Mouse (Mus musculus): ENCODE results near the gene Ntm. TPM values are rescaled to one million over a fixed set of nuclear protein-coding genes. Genes with fewer than 3 reads are reported as not detected.

The Ntm gene
- polyA plus RNA-seq, 1 experiment from 2014 or later, result 20.7 TPM

- no peak for DNase-seq (ENCODE audit: low spot score)
- no peak overlapping the region for H3K27ac ChIP-seq
- WGBS, result 77% methylated on average over 10 of the region's 10 CpGs
- no peaks in the 10 kb centered on the region for H3K36me3 ChIP-seq
- H3K27me3 ChIP-seq (ENCODE audit: insufficient read depth, poor library complexity, severe bottlenecking), result no peaks in the 10 kb centered on the region
- no peak overlapping the region for H3K4me3 ChIP-seq
- H3K4me1 ChIP-seq, result no peaks in the 10 kb centered on the region
- H3K9me3 ChIP-seq, result no peaks in the 10 kb centered on the region
Observed at GRCm38 (mm10) chr9:29479051-29479450, 483.9 kb downstream of the Ntm start.

- DNase-seq (ENCODE audit: low spot score), result no peak
- H3K36me3 ChIP-seq, result no peaks in the 10 kb centered on the region
- 40% methylated on average over 6 of the region's 6 CpGs for WGBS
- no peaks in the 10 kb centered on the region for H3K4me1 ChIP-seq
- no peaks in the 10 kb centered on the region for H3K27me3 ChIP-seq (ENCODE audit: insufficient read depth, poor library complexity, severe bottlenecking)
- no peak overlapping the region for H3K4me3 ChIP-seq
- no peak overlapping the region for H3K27ac ChIP-seq
- no peaks in the 10 kb centered on the region for H3K9me3 ChIP-seq
Observed at GRCm38 (mm10) chr9:29477219-29477618, 485.7 kb downstream of the Ntm start.

- Histone ChIP-seq H3K4me3 (no peak overlapping the region), H3K4me1 (no peaks in the 10 kb centered on the region), H3K36me3 (no peaks in the 10 kb centered on the region), H3K27me3 (ENCODE audit: insufficient read depth, poor library complexity, severe bottlenecking) (no peaks in the 10 kb centered on the region), H3K9me3 (no peaks in the 10 kb centered on the region), H3K27ac (no peak overlapping the region)
- no peak for DNase-seq (ENCODE audit: low spot score)
Observed at GRCm38 (mm10) chr9:29473418-29473817, 489.5 kb downstream of the Ntm start.

GRCm38 (mm10) chr9:29472226-29472625 is 490.7 kb downstream of the Ntm start:
- 59% methylated on average over 4 of the region's 4 CpGs for WGBS
- H3K4me3 ChIP-seq, result no peak overlapping the region
- H3K27ac ChIP-seq, result no peak overlapping the region
- no peaks in the 10 kb centered on the region for H3K36me3 ChIP-seq
- H3K4me1 ChIP-seq, result no peaks in the 10 kb centered on the region
- no peaks in the 10 kb centered on the region for H3K9me3 ChIP-seq
- DNase-seq (ENCODE audit: low spot score), result no peak
- H3K27me3 ChIP-seq (ENCODE audit: insufficient read depth, poor library complexity, severe bottlenecking), result no peaks in the 10 kb centered on the region

GRCm38 (mm10) chr9:29464756-29465155 is 498.2 kb downstream of the Ntm start:
- Histone ChIP-seq H3K36me3 (no peaks in the 10 kb centered on the region), H3K4me1 (0 out of 2 replicates have a peak, but pooled peaks cover under 1% of the 10 kb centered on the region), H3K9me3 (no peaks in the 10 kb centered on the region), H3K4me3 (no peak overlapping the region), H3K27me3 (ENCODE audit: insufficient read depth, poor library complexity, severe bottlenecking) (no peaks in the 10 kb centered on the region), H3K27ac (no peak overlapping the region)
- DNase-seq (ENCODE audit: low spot score), result no peak
- 90% methylated on average over 4 of the region's 4 CpGs for WGBS

GRCm38 (mm10) chr9:29462970-29463593 is 499.9 kb downstream of the Ntm start:
- Histone ChIP-seq H3K4me3 (no peak overlapping the region), H3K27me3 (ENCODE audit: insufficient read depth, poor library complexity, severe bottlenecking) (0 out of 2 replicates have a peak, but pooled peaks cover 3% of the 10 kb centered on the region), H3K36me3 (no peaks in the 10 kb centered on the region), H3K9me3 (no peaks in the 10 kb centered on the region), H3K4me1 (peaks cover 5% of the 10 kb centered on the region; the same call in 1 of the 2 replicates), H3K27ac (no peak overlapping the region)
- WGBS, result 70% methylated on average over 10 of the region's 10 CpGs
- no peak for DNase-seq (ENCODE audit: low spot score)

- peak; percentile 78 for DNase-seq (ENCODE audit: low spot score)
- 0 out of 2 replicates have a peak, but pooled peaks cover 3% of the 10 kb centered on the region for H3K27me3 ChIP-seq (ENCODE audit: insufficient read depth, poor library complexity, severe bottlenecking)
- no peak overlapping the region for H3K27ac ChIP-seq
- H3K36me3 ChIP-seq, result no peaks in the 10 kb centered on the region
- WGBS, result 9% methylated on average over 5 of the region's 5 CpGs
- no peaks in the 10 kb centered on the region for H3K9me3 ChIP-seq
- no peak overlapping the region for H3K4me3 ChIP-seq
- H3K4me1 ChIP-seq, result peaks cover 10% of the 10 kb centered on the region; the same call in 1 of the 2 replicates
Observed at GRCm38 (mm10) chr9:29457976-29458572, 504.9 kb downstream of the Ntm start.

GRCm38 (mm10) chr9:29456014-29456413 is 506.9 kb downstream of the Ntm start:
- WGBS, result 85% methylated on average over 7 of the region's 7 CpGs

GRCm38 (mm10) chr9:29451232-29451631 is 511.7 kb downstream of the Ntm start:
- H3K27me3 ChIP-seq (ENCODE audit: insufficient read depth, poor library complexity, severe bottlenecking), result no peaks in the 10 kb centered on the region
- no peak for DNase-seq (ENCODE audit: low spot score)
- no peaks in the 10 kb centered on the region for H3K36me3 ChIP-seq
- H3K4me3 ChIP-seq, result no peak overlapping the region
- WGBS, result 65% methylated on average over 1 of the region's 1 CpGs
- H3K4me1 ChIP-seq, result no peaks in the 10 kb centered on the region
- peak overlapping the region; percentile 42; the same call in 1 of the 2 replicates for H3K27ac ChIP-seq
- no peaks in the 10 kb centered on the region for H3K9me3 ChIP-seq

More at GRCm38 (mm10) chr9:29456014-29456413, 506.9 kb downstream of the Ntm start:
- H3K4me1 ChIP-seq, result peaks cover 10% of the 10 kb centered on the region; the same call in 1 of the 2 replicates
- H3K27me3 ChIP-seq (ENCODE audit: insufficient read depth, poor library complexity, severe bottlenecking), result 0 out of 2 replicates have a peak, but pooled peaks cover 3% of the 10 kb centered on the region
- H3K9me3 ChIP-seq, result no peaks in the 10 kb centered on the region
- no peak overlapping the region for H3K4me3 ChIP-seq
- H3K27ac ChIP-seq, result no peak overlapping the region
- H3K36me3 ChIP-seq, result no peaks in the 10 kb centered on the region
- no peak for DNase-seq (ENCODE audit: low spot score)

GRCm38 (mm10) chr9:29444001-29444400 is 518.9 kb downstream of the Ntm start:
- WGBS, result 64% methylated on average over 4 of the region's 4 CpGs
- Histone ChIP-seq H3K4me3 (no peak overlapping the region), H3K4me1 (no peaks in the 10 kb centered on the region), H3K36me3 (no peaks in the 10 kb centered on the region), H3K27ac (no peak overlapping the region), H3K9me3 (no peaks in the 10 kb centered on the region), H3K27me3 (ENCODE audit: insufficient read depth, poor library complexity, severe bottlenecking) (peaks cover 3% of the 10 kb centered on the region; the same call in 1 of the 2 replicates)
- DNase-seq (ENCODE audit: low spot score), result no peak

- Histone ChIP-seq H3K27me3 (ENCODE audit: insufficient read depth, poor library complexity, severe bottlenecking) (peaks cover 23% of the 10 kb centered on the region; the same call in 1 of the 2 replicates), H3K27ac (no peak overlapping the region), H3K36me3 (no peaks in the 10 kb centered on the region), H3K4me3 (no peak overlapping the region), H3K4me1 (peaks cover 7% of the 10 kb centered on the region), H3K9me3 (no peaks in the 10 kb centered on the region)
- 63% methylated on average over 5 of the region's 5 CpGs for WGBS
- no peak for DNase-seq (ENCODE audit: low spot score)
Observed at GRCm38 (mm10) chr9:29439401-29439800, 523.5 kb downstream of the Ntm start.

GRCm38 (mm10) chr9:29434611-29435010 is 528.3 kb downstream of the Ntm start:
- no peak for DNase-seq (ENCODE audit: low spot score)
- no peaks in the 10 kb centered on the region for H3K9me3 ChIP-seq
- peaks cover 23% of the 10 kb centered on the region for H3K4me1 ChIP-seq
- H3K36me3 ChIP-seq, result no peaks in the 10 kb centered on the region
- WGBS, result 32% methylated on average over 6 of the region's 6 CpGs
- no peak overlapping the region for H3K4me3 ChIP-seq
- H3K27me3 ChIP-seq (ENCODE audit: insufficient read depth, poor library complexity, severe bottlenecking), result peaks cover 49% of the 10 kb centered on the region
- no peak overlapping the region; the same call in 1 of the 2 replicates for H3K27ac ChIP-seq

GRCm38 (mm10) chr9:29433910-29434309 is 529.0 kb downstream of the Ntm start:
- Histone ChIP-seq H3K27me3 (ENCODE audit: insufficient read depth, poor library complexity, severe bottlenecking) (peaks cover 56% of the 10 kb centered on the region), H3K9me3 (no peaks in the 10 kb centered on the region)

More at GRCm38 (mm10) chr9:29433910-29434309, 529.0 kb downstream of the Ntm start:
- Histone ChIP-seq H3K4me3 (no peak overlapping the region; the same call in 1 of the 2 replicates), H3K4me1 (peaks cover 23% of the 10 kb centered on the region), H3K27ac (no peak overlapping the region), H3K36me3 (no peaks in the 10 kb centered on the region)
- peak; percentile 78 for DNase-seq (ENCODE audit: low spot score)
- WGBS, result 1% methylated on average over 4 of the region's 4 CpGs

Data from heart, embryonic 10.5 days (tissue).